Mouse (Mus musculus) cerebellum, postnatal 10 days (tissue): Measurements from ENCODE around the gene Ccdc85c.
A peak's percentile ranks its signal among the peaks of the same experiment; 100 is the strongest.

Source experiments
- DNase-seq, 2 experiments: peaks; one replicate each; pipeline ENCODE4 v3.0.0; 2021; ENCODE audit warnings: mixed read lengths in 2 of 2

The Ccdc85c gene

DNA sequence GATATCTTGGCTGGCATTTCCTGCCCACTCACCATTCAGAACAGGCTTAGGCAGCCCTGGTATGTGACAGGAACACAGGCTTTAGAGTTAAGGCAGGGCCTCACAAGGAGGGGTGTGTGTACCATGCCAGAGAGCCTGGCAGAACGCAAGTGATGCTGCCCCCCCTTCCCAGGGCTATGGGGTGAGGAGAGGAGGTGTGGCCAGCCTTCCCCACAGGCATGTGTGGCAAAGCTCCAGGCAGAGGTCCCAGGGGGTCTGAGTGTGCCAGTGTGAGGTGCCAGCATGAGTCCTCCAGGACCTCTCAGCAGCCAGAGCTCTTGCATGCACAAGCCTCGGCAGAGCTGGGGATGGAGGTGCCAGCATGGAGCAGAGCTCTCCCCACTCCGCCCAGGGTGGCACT is 19.4 kb upstream of the Ccdc85c start:
- peak; percentile 46 to 48 for DNase-seq

DNA sequence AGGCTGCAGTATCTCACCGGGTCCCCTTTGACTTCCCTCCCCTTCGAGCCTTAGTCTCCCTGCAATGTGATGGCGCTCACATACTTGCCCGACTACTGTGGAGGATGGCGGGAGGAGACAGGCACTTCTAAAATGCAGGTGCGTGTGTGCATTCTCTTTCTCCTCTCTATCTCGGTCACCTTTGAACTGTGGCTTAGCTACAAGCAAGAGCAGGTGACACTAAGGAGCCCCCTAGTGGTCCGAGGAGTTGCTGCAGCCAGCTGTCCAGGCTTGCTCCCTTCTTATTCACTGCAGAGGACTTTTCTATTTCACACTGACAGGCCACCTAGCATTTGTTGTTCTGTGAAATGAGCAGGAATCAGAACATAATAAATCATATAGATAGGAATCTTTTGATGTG is 17.7 kb upstream of the Ccdc85c start:
- peak; percentile 89 to 91 for DNase-seq

DNA sequence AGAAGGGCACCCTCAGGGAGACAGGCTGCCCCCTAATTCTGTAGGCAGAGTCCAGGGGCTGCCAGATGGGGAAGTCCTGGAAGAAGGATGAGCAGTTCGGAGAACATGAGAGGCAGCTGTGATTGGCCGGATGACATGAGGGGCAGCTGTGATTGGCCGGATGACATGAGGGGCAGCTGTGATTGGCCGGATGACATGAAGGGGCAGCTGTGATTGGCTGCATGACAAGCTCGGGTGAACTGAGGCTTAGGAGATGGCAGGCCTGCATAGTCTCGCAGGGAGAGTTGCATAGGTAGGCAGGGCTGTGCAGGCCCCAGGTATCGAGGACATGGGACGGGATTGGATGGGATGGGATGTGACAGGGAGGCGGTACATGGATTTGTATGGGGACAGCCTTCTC is 17.2 kb upstream of the Ccdc85c start:
- peak; percentile 75 to 76 for DNase-seq

DNA sequence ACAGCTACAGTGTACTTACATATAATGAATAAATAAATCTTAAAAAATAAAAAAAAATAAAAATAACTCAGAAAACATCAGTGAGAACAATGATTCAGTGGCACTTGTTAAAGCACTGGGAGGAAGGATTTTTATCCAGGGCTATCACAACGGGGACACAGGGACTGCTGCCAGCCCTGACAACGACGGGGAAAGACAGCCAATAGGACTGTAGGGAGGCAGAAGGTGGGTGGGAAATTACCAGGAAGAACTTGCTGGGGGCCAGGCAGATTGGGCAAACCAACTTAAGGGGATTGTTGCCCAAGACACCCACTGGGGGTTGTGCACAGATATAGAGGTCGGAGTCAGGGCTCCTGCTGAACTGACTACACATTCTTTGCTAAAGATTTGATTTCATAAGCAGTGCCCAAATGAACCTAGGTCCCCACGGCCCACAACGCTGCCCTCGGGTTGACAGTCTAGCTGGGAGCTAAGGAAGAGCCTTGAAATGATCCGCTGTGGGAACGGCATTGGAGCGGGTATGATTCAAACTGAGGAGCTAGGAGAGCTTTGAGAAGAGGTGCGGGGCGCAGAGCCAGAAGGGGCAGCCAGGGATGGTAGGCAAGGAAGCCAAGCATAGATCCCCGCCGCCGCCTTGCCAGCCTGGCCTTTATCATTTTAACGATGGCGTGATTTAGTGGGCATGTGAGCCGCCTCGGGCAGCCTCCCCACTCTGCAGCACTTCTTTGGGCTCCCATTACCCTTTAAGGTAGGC is 13.1 kb upstream of the Ccdc85c start:
- DNase-seq, result peak; percentile 68 to 77

DNA sequence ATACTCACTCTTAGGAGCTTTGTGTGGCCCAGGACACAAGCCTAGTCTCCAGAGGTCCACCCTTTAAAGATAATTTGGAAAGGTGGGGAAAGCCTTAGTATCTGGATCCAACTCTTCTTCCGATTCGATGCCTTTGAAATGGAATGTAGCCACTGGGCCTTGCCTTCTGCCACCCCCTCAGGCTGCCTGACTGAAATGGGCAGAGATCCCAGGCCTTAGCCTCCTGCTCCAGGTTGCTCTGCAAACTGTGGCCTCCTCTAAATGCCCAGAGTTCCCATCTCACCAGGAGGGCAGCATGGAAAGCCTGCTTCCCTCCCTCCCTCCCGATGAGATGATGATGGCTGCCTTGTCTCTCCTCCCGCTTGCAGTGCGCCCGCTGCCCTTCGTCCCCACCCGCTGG is 11.8 kb upstream of the Ccdc85c start:
- peak; percentile 81 to 85 for DNase-seq

DNA sequence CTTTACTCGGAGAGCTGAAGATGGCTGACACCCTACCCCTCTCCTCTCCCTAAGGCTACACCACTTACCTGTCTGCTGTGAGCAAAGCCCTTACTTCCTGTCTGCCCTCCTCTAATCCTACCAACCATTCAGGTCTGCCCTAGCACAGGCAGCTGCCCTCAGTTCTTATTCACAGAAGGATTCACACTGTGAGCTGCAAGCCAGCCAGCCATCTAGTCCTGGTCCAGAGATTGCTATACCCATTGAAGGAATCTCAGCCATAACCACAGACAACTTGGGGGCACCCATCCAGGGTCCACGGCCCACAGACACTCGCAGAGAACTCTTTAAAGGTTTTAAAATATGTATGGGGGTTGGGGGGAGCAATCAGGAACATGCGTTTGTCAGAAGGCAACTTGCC is 11.2 kb upstream of the Ccdc85c start:
- peak in 1 of 2 experiments; percentile 56 for DNase-seq

DNA sequence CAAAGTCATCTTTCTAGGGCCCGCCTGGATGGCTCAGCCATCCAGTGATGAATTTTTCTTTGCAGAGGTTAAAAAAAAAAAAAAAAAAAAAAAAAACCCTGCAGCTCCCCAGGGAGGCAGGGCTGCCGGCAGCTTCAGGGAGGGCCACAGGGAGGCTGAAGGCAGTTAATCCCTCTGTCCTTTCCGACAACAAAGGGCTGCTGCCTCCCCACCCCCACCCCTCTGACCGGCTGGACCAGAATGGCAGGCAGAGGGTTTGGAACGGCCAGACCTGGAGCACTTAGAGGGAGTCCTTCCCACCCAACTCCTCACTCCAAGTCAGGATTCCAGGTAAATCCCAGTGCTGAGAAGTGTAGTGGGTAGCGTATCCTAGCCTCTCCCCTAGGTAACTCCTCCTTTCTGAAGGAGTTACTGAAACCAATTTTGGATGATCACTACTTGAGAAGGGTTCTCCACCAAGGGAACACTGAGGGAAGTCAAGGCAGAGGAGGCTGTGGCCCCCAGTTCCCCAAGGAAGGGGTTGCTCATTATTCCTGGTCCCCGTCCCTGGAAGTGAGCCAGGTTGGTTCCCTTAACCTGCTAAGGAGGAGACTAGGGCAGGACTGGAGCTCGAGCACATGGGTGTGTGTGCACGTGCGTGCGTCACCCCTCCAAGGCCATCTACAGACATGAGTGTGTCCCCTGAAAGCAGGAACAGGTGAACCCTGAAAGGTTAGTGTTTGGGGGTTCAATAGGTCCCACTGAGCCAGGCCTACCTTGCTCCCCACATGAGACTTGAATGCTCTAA is 10.2 kb upstream of the Ccdc85c start:
- DNase-seq, result peak in 1 of 2 experiments; percentile 43

DNA sequence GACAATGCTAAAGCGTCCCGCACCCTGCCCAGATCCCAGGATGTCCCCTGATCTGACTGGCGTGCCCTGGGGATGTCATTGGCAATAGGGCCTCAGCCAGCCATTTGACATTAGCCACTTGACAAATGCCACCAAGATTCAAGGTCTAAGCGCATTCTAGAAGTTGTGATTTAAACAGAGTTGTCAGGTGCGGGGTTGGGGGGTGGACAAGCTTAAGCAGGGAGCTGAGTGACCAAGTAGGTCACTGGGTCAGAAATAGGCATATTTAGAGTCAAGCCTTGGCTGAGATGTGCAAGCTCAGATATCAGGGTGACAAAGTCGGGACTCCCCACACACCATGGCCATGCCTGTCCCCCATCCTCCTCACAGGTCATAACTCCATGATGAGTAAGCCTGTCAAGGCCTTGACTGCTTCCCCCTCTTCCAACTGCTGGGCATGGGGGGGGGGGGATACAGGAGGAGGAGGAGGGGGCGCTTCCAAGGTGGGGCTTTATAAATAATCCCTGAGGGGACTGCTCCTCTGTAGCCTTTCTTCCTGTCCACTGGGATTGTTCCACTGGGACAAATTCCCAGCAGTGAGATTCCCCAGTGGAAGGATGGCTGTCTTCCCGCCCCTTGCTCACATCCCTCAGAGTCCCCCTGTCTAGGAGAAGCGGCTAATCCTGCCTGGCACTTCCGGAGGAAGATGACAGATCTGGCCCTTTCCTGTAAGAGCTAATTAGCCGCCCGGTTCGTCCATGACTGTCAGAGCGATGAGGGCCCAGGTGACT is 9.4 kb upstream of the Ccdc85c start:
- DNase-seq, result peak; percentile 35 to 42

DNA sequence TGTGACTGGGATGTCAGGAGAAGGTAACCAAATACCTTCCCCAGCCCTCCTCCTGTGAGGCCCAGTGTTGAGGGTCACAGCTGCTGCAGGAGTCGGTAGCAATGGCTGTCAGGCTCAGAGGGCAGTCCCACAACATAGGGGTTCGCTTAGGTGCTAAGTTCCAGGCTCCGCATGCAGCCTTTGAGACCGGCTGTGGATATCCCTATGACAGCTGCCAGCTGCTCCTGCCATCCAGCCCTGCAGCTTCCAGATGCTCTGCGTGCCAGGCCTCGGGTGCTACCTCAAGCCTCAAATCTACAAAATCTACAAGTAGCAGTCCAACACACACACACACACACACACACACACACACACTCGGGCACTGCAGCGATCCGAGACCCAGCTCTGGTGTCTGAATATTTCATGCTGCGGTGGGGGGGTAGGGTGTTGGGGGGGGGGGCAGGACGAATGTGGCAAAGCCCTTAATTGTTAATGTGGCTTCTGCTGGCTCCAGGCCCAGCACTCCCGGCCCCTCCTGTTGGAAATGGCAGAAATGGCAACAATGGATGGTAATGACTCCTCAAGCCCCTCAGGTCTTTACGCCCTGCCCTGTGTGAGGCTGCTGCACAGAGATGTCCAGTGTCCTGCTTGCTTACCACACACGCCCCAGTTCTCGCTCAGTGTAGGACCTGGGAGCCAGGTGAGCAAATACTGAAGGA is 3.1 kb upstream of the Ccdc85c start:
- DNase-seq, result peak; percentile 62 to 64

DNA sequence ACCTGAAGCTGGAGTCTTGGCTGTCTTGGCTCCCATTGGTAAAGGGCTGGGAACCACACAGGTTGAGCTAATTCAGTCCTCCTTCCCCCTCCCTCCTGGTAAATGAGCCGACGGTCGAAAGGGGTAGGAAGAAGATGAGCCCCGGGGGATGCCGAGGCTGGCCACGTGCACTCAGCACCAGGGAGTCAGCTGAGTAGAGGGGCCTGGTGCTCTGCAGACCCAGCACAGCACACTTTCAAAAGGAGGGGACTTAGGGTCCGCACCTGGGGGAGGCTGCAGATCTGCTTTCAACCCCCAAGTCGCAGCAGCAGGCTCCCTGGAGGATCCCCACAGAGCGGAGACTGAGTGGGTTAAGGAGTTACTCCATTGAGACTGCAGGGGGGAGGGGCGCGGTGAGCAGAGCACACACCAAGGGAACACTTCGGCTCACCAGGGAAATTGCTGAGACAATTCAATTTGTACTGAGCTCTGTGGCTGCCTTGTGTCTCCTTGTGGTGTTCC is 2.2 kb upstream of the Ccdc85c start:
- DNase-seq, result peak; percentile 57 to 61

DNA sequence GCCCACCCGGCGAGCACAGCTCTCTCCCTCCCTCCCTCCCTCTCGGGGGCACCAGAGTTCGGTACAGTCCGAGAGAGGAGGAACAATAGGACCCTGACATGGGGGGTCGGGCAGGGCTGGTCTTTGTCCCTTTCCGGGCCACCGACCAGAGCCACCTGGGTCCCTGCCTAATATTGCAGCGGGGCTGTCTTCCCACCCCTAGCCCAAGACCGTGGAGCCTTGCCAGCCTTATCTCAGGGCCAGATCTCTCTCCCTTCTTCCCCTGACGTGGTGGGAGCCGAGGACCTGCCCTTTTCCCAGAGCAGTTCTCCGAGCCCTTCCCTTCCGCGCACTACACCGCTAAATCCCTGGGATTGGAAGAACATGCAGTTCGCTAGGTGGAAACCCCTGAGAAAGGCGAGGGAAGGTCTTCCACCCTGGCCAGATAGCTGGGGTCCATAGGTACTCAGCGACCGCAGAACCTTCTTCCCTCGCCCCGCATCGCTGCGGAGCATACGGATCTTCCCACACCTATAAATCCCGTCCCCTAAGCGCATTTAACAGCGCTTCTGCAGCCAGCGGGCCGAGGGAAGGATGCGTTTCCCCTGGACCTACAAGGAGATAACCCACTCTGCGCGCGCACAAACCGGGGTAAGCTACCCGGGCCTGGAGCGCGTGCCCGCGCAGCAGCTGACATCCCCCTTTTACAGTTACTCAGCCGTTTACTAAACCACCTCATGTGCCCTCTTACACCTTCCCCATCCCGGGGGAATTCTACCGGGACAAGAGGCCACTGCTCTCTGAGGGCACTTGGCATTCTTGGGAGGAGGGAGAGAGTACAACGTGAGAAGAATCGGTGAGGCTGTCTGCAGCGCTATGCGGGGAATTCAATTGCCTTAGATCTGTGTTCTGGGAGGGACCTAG is 946 bp upstream of the Ccdc85c start:
- DNase-seq, result peak; percentile 95

DNA sequence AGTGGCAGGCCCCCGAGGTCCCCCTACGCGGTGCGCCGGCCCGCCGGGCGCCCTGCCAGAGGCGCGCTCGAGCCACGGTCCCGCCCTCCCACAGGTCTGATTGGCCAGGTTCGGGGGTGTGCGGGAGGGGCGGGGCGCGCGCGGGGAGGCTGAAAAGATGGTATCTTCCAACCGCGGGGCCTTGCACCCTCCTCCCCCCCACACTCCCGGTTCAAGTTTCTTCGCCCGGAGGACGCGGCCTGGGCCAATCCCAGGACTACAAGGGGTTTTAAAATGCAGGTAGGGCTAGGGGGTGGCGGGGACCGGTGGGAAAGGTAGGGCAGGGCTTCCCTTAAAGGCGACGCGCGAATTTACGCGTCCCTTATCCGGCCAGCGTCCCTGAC is 274 bp upstream of the Ccdc85c start:
- DNase-seq, result peak; percentile 99 to 100

DNA sequence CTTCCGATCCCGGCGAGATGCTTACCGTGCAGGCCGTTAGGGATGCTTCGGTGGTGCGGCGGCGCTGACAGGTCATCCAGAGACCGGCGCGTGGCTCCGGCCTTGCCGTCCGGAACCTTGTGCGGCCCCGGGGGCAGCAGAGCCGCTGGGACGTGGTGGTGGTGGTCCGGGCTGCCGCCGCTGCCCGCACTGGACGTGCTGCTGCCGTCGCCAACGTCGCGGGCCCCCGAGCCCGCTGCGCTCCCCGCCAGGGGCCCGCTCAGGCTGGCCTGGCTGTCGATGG is 971 bp downstream of the Ccdc85c start:
- DNase-seq, result peak; percentile 47 to 51

DNA sequence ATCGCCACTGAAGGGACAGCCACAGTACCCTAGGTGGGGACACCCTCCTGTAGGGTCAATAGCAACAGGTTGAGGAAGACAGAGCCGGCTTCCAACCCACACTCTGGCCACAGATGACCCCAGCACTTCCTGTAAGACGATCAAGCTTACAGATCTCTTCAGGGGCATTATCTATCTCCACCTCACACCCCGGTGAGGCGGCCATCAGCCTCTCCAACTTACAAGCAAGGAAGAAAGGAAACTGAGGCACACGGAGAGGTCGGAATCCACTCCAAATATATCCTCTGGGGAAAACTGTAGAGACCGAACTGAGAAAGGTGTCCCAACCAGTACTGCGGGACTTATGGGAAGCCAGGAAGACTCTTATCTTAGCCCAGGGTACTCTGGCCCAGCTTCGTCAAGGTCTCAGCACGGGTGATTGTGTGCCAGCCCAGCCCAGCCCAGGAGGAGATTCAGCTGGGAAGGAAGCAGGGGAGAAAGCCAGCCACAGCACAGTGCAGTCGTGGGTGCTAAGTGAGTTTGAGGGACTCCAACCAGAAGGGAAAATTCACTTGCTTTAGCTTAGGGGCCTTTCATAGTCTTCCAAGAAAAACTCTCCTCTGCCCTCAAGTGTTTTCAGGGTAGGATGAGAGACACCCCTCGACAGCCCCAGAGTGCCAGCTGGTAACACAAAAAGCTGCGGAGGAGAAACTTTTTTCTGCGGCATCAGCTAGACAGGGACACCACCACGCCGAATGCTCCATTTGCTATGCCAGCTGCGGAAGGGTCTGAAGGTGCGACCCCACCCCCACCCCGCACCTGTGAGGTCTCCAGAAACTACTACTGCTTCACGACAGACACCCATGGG is 1.5 kb downstream of the Ccdc85c start:
- peak in 1 of 2 experiments; percentile 29 for DNase-seq

DNA sequence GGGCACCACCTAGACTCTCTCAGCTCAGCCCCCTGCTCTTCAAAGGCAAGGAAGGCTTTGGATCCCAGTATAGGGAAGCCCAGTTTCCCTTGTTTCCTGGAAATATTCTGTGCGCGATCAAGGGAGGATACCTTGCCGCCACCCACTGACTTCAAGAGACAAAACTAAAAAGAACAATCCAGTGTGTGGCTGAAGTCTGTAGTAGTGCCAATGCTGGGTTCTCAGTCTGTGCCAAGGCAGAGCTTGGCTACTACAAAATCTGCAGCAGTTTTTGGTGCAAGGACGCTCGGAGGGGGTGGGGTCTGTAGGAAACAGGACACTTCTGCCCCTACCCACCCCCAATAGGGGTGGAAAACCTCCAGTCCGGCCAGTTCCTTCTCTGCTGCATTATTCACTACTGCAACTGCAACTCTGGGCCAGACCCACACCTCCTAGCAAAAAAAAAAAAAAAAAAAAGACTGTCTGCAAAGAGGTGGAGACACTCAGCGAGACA is 3.0 kb downstream of the Ccdc85c start:
- peak; percentile 53 to 63 for DNase-seq

DNA sequence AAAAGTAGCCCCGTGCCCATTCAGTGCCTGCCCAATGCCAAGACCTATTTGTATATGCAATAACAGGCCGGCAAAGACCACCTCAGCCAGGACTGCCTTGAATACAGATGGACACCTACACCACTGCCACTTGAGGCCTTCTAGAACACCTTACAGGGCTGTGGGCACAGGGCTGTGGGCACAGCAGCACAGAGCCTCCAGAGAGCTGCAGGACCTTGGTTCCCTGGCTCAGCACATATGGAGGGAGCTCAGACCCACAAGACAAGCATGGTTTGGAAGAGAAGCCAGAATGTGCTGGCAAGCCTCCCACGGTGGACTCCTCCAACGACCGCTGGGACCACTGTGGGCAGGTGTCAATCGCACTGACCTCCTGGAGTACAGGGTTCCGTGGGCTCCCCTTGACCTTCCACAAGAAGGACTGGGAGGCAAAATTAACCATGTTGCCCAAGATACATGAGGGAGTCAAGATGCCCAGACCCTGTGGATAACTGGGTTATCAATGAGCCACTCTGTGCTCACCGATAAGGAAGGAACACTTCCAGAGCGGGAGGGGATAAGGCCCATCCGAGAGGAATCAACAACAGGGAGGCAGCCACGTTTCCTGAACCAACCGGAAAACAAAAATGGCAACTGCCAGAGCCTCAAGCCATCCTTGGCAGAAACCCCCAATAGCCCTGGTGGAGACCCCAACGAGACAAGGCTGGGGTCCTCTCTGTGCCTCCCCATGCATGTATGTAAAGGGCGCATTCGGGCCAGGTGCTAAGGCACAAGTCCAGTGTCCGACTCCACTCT is 3.7 kb downstream of the Ccdc85c start:
- DNase-seq, result peak; percentile 71 to 72

DNA sequence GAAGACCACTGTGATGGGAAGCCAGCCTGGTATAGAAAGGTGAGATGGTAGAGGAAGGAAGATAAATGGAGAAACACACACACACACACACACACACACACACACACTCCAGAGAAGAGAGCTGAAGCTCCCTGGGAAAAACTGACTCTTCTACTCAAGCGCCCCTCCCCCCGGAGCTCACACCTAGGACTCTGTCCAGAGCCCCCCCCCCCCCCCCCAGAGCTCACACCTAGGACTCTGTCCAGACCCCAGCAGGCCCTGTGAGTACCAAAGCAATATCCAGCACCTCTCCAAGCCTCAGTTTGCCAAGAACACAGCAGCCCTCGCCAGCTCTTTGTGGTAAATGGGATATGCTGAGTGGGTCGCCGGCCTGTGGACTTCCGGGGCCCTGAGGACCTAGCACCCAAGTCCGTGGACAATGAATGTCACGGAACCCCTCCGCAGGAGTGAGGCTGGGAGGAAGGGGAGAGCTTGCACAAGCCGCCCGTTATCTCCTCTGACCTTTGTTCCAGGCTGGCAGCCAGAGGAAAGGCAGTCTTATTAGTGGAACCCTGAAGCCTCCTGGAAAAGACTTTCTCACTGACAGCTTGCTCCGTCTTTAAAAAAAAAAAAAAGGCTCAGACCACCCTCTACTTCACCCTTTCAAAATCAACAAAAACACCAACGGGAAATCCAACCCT is 4.8 kb downstream of the Ccdc85c start:
- peak; percentile 53 to 66 for DNase-seq

DNA sequence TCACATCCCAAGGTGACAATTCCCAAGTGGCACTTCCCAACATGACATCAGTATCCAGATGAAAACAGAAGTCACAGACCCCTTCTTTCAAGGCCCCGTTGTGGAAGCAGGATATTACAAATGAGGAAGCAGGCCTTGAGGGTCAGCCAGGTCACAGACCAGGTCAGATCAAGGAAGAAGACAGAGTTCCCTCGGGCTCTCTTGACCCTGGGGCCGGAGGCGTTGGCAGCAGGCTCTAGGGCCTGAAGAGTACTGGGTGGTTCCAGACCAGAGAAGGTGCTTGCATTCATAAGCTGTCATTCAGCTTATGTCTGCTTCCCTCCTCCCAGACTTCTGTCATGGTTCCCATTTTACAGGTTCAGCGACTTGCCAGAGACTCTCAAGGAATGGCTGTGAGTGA is 5.5 kb downstream of the Ccdc85c start:
- no peak for DNase-seq

DNA sequence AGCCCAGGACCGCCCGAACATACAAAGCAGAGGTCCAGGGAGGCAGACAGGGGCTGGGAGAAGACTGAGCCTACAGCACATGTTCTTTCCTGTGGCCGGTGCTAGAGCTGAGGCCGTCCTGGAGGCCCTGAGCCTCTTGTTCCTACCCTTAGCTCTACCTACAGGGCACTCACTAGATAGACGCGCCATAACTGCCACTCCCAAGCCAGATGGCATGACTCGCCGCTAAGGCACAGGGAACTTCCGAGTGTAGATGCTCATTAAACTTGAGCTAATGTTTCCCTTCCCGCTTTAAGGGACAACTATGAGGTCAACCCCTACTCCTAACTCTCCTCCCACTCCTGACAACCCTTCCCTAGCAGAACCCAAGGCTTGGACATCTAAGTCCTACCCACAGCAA is 6.3 kb downstream of the Ccdc85c start:
- DNase-seq, result no peak
